In genomic region chr12:78227021-78227932, GRCm38 (mm10) we compare ENCODE assay signal across 7 mouse cellular contexts. TPM values are rescaled to one million over a fixed set of nuclear protein-coding genes. Genes with fewer than 3 reads are reported as not detected.
DNase-seq lines count a peak whose midpoint lies in the region; ATAC-seq and TF ChIP-seq lines count a peak whose summit lies in the region.

No protein-coding gene starts in this region.

- peak overlapping the region; percentile 90 for H3K9ac ChIP-seq in heart, adult 2 months (ENCODE audit: low read depth, low read length)
- H3K9ac ChIP-seq in limb, embryonic 15.5 days: peak overlapping the region; percentile 76
- H3K9ac ChIP-seq in midbrain, postnatal 0 days (replicated peaks; ENCODE audit: low read length, poor library complexity, severe bottlenecking): peak overlapping the region; percentile 77

- TF ChIP-seq POLR2A in heart, adult 2 months (IDR thresholded peaks at IDR 0.05; ENCODE audit: insufficient read depth, low read depth, low read length): no peak

- peak overlapping the region; percentile 99 for H3K27ac ChIP-seq in heart, adult 2 months
- peak overlapping the region; percentile 99 for H3K27ac ChIP-seq in limb, embryonic 15.5 days
- peak overlapping the region; percentile 94 for H3K27ac ChIP-seq in midbrain, postnatal 0 days (ENCODE audit: low read depth, low read length)

- H3K79me2 ChIP-seq in heart, adult 2 months (replicated peaks; ENCODE audit: control insufficient read depth, insufficient read depth, low read length): peaks cover 2% of the 10 kb centered on the region; the same call in 1 of the 2 replicates

- no peaks in the 10 kb centered on the region for H3K9me3 ChIP-seq in limb, embryonic 15.5 days
- H3K9me3 ChIP-seq in midbrain, postnatal 0 days (ENCODE audit: low read length): no peaks in the 10 kb centered on the region

- ATAC-seq in limb, embryonic 15.5 days (ENCODE audit: insufficient number of reproducible peaks, low FRiP score, low TSS enrichment, low read depth): no peak
- ATAC-seq in midbrain, postnatal 0 days (ENCODE audit: low FRiP score): peak; percentile 25

- H3K4me2 ChIP-seq in limb, embryonic 15.5 days: peak overlapping the region; percentile 88
- peak overlapping the region; percentile 68 for H3K4me2 ChIP-seq in midbrain, postnatal 0 days (ENCODE audit: low read depth, low read length, poor library complexity, severe bottlenecking)

- no peak for TF ChIP-seq CTCF in heart, adult 2 months (IDR thresholded peaks at IDR 0.05)
- TF ChIP-seq CTCF in midbrain, postnatal 0 days (IDR thresholded peaks at IDR 0.05): no peak

- DNase-seq in adrenal gland, adult 2 months: peak; percentile 78
- peak; percentile 16 for DNase-seq in embryo, embryonic 11.5 days (ENCODE audit: low read depth, low spot score)
- DNase-seq in heart, adult 2 months: peak; percentile 62 to 76
- peak; percentile 36 to 37 for DNase-seq in kidney, adult 8-10 months
- DNase-seq in midbrain, postnatal 0 days (ENCODE audit: low spot score): peak; percentile 54
- DNase-seq in spleen, postnatal 4 days (ENCODE audit: low spot score in 2 of 2): peak; percentile 34 to 70

- H3K4me3 ChIP-seq in heart, adult 2 months: peak overlapping the region; percentile 97
- peak overlapping the region; percentile 67 for H3K4me3 ChIP-seq in limb, embryonic 15.5 days
- H3K4me3 ChIP-seq in midbrain, postnatal 0 days (ENCODE audit: low read depth, low read length): peak overlapping the region; percentile 83

- H3K4me1 ChIP-seq in heart, adult 2 months (ENCODE audit: control insufficient read depth, insufficient read depth, low read length): peaks cover 2% of the 10 kb centered on the region
- no peaks in the 10 kb centered on the region for H3K4me1 ChIP-seq in limb, embryonic 15.5 days
- peaks cover 6% of the 10 kb centered on the region; the same call in 1 of the 2 replicates for H3K4me1 ChIP-seq in midbrain, postnatal 0 days (ENCODE audit: insufficient read depth, low read length)

- under 1% methylated on average over 55 of the region's 57 CpGs for WGBS in heart, adult 2 months
- under 1% methylated on average over 56 of the region's 57 CpGs for WGBS in limb, embryonic 15.5 days
- WGBS in midbrain, postnatal 0 days: under 1% methylated on average over 35 of the region's 57 CpGs

- no peak for TF ChIP-seq EP300 in heart, adult 2 months (IDR thresholded peaks at IDR 0.05; ENCODE audit: insufficient read depth, low read depth, low read length)

- peaks cover 2% of the 10 kb centered on the region; the same call in 1 of the 2 replicates for H3K36me3 ChIP-seq in heart, adult 2 months (ENCODE audit: control insufficient read depth, insufficient read depth, low read length)
- no peaks in the 10 kb centered on the region for H3K36me3 ChIP-seq in limb, embryonic 15.5 days
- no peaks in the 10 kb centered on the region for H3K36me3 ChIP-seq in midbrain, postnatal 0 days (ENCODE audit: insufficient read depth, low read length)

- H3K27me3 ChIP-seq in heart, adult 2 months (ENCODE audit: control insufficient read depth, insufficient read depth, low read length): no peaks in the 10 kb centered on the region
- H3K27me3 ChIP-seq in limb, embryonic 15.5 days: no peaks in the 10 kb centered on the region
- H3K27me3 ChIP-seq in midbrain, postnatal 0 days (ENCODE audit: insufficient read depth, low read length): no peaks in the 10 kb centered on the region

- intact Hi-C loops in heart, adult 2 months (cut with DNase I): loop anchor here (2.0 to 10.0 kb wide), 3 partner anchors 105 to 638 kb away; partner anchors contain the start of genes Atp6v1d, Eif2s1 and Mpp5

RNA-seq across cellular contexts. Expression of gene Gphn, which starts 1.1 kb away (rescaled TPM):
- 10 to 100 TPM; 28.1 to 30.4 TPM for total RNA-seq in adrenal gland, adult 2 months (2021)
- 22.8 and 30.6 TPM in 2 replicates for polyA plus RNA-seq in adrenal gland, adult 2 months (2012; rRNA removed)
- 10 to 100 TPM; 21.4 to 23.5 TPM for total RNA-seq in heart, adult 2 months (2021)
- 12.2 and 18.6 TPM in 2 replicates for polyA plus RNA-seq in heart, adult 2 months (2012; rRNA removed)
- 15.9 and 16.4 TPM in 2 replicates for polyA plus RNA-seq in limb, embryonic 15.5 days (2015; fragmentation: Nextera tagmentation; extraction: Ambion mirVana)
- 83.2 and 93.1 TPM in 2 replicates for total RNA-seq in midbrain, postnatal 0 days (2014; rRNA removed)
- 69.7 and 71.0 TPM in 2 replicates for polyA plus RNA-seq in midbrain, postnatal 0 days (2015; fragmentation: Nextera tagmentation; extraction: Ambion mirVana)

RNA-seq across cellular contexts. Expression of gene Gm6657, which starts 33.2 kb away (rescaled TPM):
- not detected for total RNA-seq in adrenal gland, adult 2 months (2021)
- polyA plus RNA-seq in adrenal gland, adult 2 months (2012; rRNA removed): not detected in 2 replicates
- not detected for total RNA-seq in heart, adult 2 months (2021)
- polyA plus RNA-seq in heart, adult 2 months (2012; rRNA removed): not detected in 2 replicates
- not detected in 2 replicates for polyA plus RNA-seq in limb, embryonic 15.5 days (2015; fragmentation: Nextera tagmentation; extraction: Ambion mirVana)
- not detected in 2 replicates for total RNA-seq in midbrain, postnatal 0 days (2014; rRNA removed)
- polyA plus RNA-seq in midbrain, postnatal 0 days (2015; fragmentation: Nextera tagmentation; extraction: Ambion mirVana): not detected in 2 replicates

Comparison
In these comparisons a context has a peak if more than half of its experiments do, and no peak if none do; other contexts are left out.
1. DNase-seq: peak in every context shown above with its lines; median percentile 78 in adrenal gland, adult 2 months; 69 in heart, adult 2 months; 54 in midbrain, postnatal 0 days; 52 in spleen, postnatal 4 days; 36 in kidney, adult 8-10 months; 16 in embryo, embryonic 11.5 days.